Mouse (Mus musculus) spleen, postnatal 0 days (tissue): ENCODE data around the gene Ccar1. TPM values are rescaled to one million over a fixed set of nuclear protein-coding genes. Genes with fewer than 3 reads are reported as not detected.

Source experiments
- polyA plus RNA-seq: library from polyadenylated mRNA; unstranded; fragments of >200 nt; fragmentation: Nextera tagmentation; extraction: Ambion mirVana; gene quantifications from 2 replicates; pipeline ENCODE4 v1.2.1, GENCODE M21; 2015

The Ccar1 gene
- 60.3 and 62.3 TPM in 2 replicates for polyA plus RNA-seq

GRCm38 (mm10) chr10:62792177-62793090 lies at the start of gene Ccar1:
TSS of gene Ccar1 (minus strand) at chr10:62792286.

DNA sequence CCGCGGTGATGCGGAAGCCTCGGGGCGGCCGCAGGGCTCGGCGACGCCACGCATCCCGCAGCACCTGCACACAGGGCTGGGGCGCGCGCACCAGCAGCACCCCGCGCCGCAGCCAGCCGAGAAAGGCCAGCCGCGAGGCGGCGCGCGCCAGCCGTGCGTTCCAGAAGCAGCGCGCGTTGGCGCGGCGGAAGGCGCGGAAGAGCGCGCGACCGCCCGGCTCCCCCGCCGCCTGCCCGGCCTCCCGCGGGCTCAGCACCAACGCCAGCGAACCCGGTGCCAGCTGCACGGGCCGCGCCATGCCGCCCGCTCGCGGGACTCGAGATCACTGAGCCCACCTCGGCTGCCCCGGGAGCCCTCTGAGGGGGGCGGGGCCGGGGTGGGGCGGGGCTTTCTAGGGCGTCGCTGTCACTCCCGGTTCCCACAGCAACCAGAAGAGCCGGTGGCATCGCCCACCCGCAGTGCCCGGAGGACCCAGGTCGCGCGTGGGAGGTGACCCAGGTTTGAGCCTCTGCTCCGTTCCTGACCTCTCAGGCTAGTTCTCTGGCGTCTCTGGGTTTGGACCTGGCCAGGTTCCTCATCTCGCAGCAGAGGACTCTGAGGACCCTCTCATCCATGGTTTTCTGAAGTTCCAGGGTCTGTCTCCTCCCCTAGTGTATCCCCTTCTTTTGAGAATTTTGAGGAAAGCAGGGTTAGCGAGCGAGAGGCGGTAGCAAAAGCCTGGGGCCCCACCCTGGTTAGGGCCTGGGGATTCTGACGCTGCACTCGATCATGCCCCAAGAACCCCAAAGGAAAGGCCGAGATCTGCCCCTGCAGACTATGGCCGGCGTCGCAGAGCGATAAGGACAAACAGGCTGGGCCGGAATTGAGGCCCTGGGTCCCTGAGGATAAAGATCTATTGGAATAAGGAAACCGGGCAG lies 66.1 kb downstream of the Ccar1 start, which contains the start of gene Stox1:
Gene Stox1 (minus strand): TSS at position 358 of the 917 bp plus-strand sequence.

Other genes starting within 250 kb of the Ccar1 start
- gene Kif1bp, start 213.8 kb downstream of the Ccar1 start, polyA plus RNA-seq, result 13.6 and 14.9 TPM in 2 replicates
- gene Ddx21, start 190.0 kb downstream of the Ccar1 start, polyA plus RNA-seq, result 20.0 and 20.6 TPM in 2 replicates
- 53.7 and 54.9 TPM in 2 replicates for gene Ddx50, start 141.1 kb downstream of the Ccar1 start, polyA plus RNA-seq
- gene Stox1, start 66.2 kb downstream of the Ccar1 start, polyA plus RNA-seq, result 1.2 and 1.3 TPM in 2 replicates
- 4.9 and 6.6 TPM in 2 replicates for gene Tet1, start 116.7 kb upstream of the Ccar1 start, polyA plus RNA-seq
- gene Slc25a16, start 128.3 kb upstream of the Ccar1 start, polyA plus RNA-seq, result 11.3 and 12.5 TPM in 2 replicates
- gene Dna2, start 154.7 kb upstream of the Ccar1 start, polyA plus RNA-seq, result 34.3 and 36.7 TPM in 2 replicates
- 6.9 and 9.4 TPM in 2 replicates for gene Rufy2, start 187.9 kb upstream of the Ccar1 start, polyA plus RNA-seq
- gene Hnrnph3, start 231.9 kb upstream of the Ccar1 start, polyA plus RNA-seq, result 34.3 and 40.4 TPM in 2 replicates
- gene Pbld2, start 232.0 kb upstream of the Ccar1 start, polyA plus RNA-seq, result 0.29 and 0.56 TPM in 2 replicates